Mouse (Mus musculus) embryonic facial prominence, embryonic 10.5 days (tissue): Measurements from ENCODE around the gene Ttc22. TPM values are rescaled to one million over a fixed set of nuclear protein-coding genes. Genes with fewer than 3 reads are reported as not detected.

Experiments used
- DNase-seq: peaks from one replicate; pipeline ENCODE4 v3.0.0-alpha.2; 2017; ENCODE audit warnings: low spot score
- H3K27ac ChIP-seq: fragments of 300-500 bp; sonication (generic); replicated peaks from 2 replicates; pipeline ENCODE4 v1.5.1; 2016; ENCODE audit warnings: mild to moderate bottlenecking
- H3K27me3 ChIP-seq: fragments of 300-500 bp; sonication (generic); replicated peaks from 2 replicates; pipeline ENCODE4 v1.6.1; 2016; ENCODE audit warnings: low read depth, mild to moderate bottlenecking; ENCODE audit not compliant: poor library complexity, severe bottlenecking
- H3K36me3 ChIP-seq: fragments of 300-500 bp; sonication (generic); replicated peaks from 2 replicates; pipeline ENCODE4 v1.6.1; 2016; ENCODE audit warnings: mild to moderate bottlenecking, moderate library complexity
- H3K4me1 ChIP-seq: fragments of 300-500 bp; sonication (generic); 2 replicates; pipeline ENCODE4 v1.6.1; 2016
- H3K4me3 ChIP-seq: fragments of 300-500 bp; sonication (generic); 2 replicates; pipeline ENCODE4 v1.5.1; 2016; ENCODE audit warnings: mild to moderate bottlenecking, moderate library complexity
- H3K9me3 ChIP-seq: fragments of 300-500 bp; sonication (generic); 2 replicates; pipeline ENCODE4 v1.6.1; 2016; ENCODE audit warnings: mild to moderate bottlenecking
- WGBS: fragments of 180-500 bp; shearing (Covaris S2); methylation state at CpG from one replicate; pipeline ENCODE4 v1.1.7; 2016; 5-methylcytosine and 5-hydroxymethylcytosine counted together
- polyA plus RNA-seq: library from polyadenylated mRNA; unstranded; fragments of >200 nt; fragmentation: Nextera tagmentation; extraction: Ambion mirVana; gene quantifications from 2 replicates; pipeline ENCODE4 v1.2.1, GENCODE M21; 2016

Ttc22 gene
- polyA plus RNA-seq, result not detected in 2 replicates

DNA sequence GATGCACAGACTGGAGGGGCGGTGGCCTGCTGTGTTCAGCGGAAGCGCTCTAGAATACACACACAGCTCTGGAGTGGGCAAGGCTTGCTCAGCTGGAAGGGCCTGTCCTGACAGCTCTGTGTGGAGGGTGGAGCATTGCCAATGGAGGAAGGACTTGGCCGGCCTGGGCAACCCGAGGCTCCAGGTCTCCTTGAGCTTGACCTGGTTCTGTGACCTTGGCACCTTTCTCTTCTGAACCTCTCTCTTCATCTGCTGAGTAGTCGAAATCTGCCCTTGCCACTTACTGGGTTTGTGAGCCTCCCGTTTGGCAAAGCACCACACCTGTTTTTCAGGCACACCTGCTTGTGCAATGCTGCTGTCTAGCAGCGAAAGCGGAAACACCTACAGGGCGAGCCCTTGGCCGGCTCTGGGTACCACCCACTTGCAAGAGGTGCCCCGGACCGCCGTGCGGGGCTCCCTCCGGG lies at the start of gene Ttc22:
Gene Ttc22, plus strand, starts transcription at position 403 of the 464 bp plus-strand sequence.
- Histone ChIP-seq H3K4me3 (no peak within 1 kb of the TSS; the same call in 1 of the 2 replicates), H3K27ac (no peak within 1 kb of the TSS), H3K9me3 (no peaks in the 10 kb centered on the region), H3K27me3 (peaks cover 74% of the 10 kb centered on the region), H3K4me1 (peaks cover 23% of the 10 kb centered on the region), H3K36me3 (no peaks in the 10 kb centered on the region)
- WGBS, result 24% methylated on average over 16 of the region's 16 CpGs
- no peak for DNase-seq

- whole genome bisulfite sequencing, result 86% methylated on average over 8 of the region's 8 CpGs
- peaks cover 100% of the 10 kb centered on the region for H3K36me3 ChIP-seq
- peaks cover 2% of the 10 kb centered on the region; the same call in 1 of the 2 replicates for H3K4me1 ChIP-seq
- DNase-seq, result no peak
- H3K4me3 ChIP-seq, result no peak overlapping the region
- H3K9me3 ChIP-seq, result no peaks in the 10 kb centered on the region
- no peak overlapping the region for H3K27ac ChIP-seq
- H3K27me3 ChIP-seq, result no peaks in the 10 kb centered on the region
These were observed 47.2 kb upstream of the Ttc22 start for GRCm38 (mm10) chr4:106575022-106575421.

- Histone ChIP-seq H3K4me1 (peaks cover 2% of the 10 kb centered on the region; the same call in 1 of the 2 replicates), H3K27me3 (no peaks in the 10 kb centered on the region), H3K27ac (no peak overlapping the region), H3K9me3 (no peaks in the 10 kb centered on the region), H3K36me3 (peaks cover 100% of the 10 kb centered on the region), H3K4me3 (no peak overlapping the region)
- no peak for DNase-seq
- 87% methylated on average over 7 of the region's 7 CpGs for WGBS
These were observed 44.7 kb upstream of the Ttc22 start for GRCm38 (mm10) chr4:106577511-106577910.

- no peak overlapping the region for H3K4me3 ChIP-seq
- H3K4me1 ChIP-seq, result peaks cover 2% of the 10 kb centered on the region; the same call in 1 of the 2 replicates
- WGBS, result 93% methylated on average over 14 of the region's 14 CpGs
- H3K9me3 ChIP-seq, result no peaks in the 10 kb centered on the region
- H3K27ac ChIP-seq, result no peak overlapping the region
- DNase-seq, result no peak
- no peaks in the 10 kb centered on the region for H3K27me3 ChIP-seq
- H3K36me3 ChIP-seq, result peaks cover 100% of the 10 kb centered on the region
These were observed 40.9 kb upstream of the Ttc22 start for GRCm38 (mm10) chr4:106581176-106581864.

DNA sequence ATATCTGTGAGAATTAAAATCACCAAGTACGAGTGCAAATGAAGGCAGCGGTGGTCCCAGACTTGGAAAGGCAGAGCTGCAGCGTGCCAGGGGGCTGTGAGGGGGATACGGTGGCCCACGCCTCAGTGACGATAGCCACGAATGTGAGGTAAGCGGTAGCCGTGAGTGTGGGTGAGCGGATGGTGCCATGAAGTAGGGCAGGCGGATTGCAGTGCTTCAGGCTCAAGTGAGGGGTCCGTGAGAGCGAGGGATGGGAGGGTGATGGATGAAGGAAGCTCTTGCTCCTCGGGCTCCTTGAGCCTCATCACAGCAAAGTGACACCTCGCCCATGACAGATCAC lies 40.4 kb upstream of the Ttc22 start:
- H3K4me3 ChIP-seq, result no peak overlapping the region
- H3K27ac ChIP-seq, result no peak overlapping the region
- peaks cover under 1% of the 10 kb centered on the region; the same call in 1 of the 2 replicates for H3K4me1 ChIP-seq
- WGBS, result 94% methylated on average over 15 of the region's 15 CpGs
- no peak for DNase-seq
- no peaks in the 10 kb centered on the region for H3K9me3 ChIP-seq
- peaks cover 100% of the 10 kb centered on the region for H3K36me3 ChIP-seq
- H3K27me3 ChIP-seq, result no peaks in the 10 kb centered on the region

- Histone ChIP-seq H3K27me3 (no peaks in the 10 kb centered on the region), H3K36me3 (peaks cover 100% of the 10 kb centered on the region), H3K27ac (no peak overlapping the region), H3K4me1 (no peaks in the 10 kb centered on the region), H3K4me3 (no peak overlapping the region), H3K9me3 (no peaks in the 10 kb centered on the region)
- DNase-seq, result no peak
- 91% methylated on average over 12 of the region's 12 CpGs for WGBS
These were observed 39.6 kb upstream of the Ttc22 start for GRCm38 (mm10) chr4:106582428-106583153.

GRCm38 (mm10) chr4:106584665-106585064 lies 37.6 kb upstream of the Ttc22 start:
- no peaks in the 10 kb centered on the region for H3K27me3 ChIP-seq
- peaks cover 100% of the 10 kb centered on the region for H3K36me3 ChIP-seq
- no peak overlapping the region for H3K4me3 ChIP-seq
- H3K27ac ChIP-seq, result no peak overlapping the region
- no peaks in the 10 kb centered on the region for H3K9me3 ChIP-seq
- H3K4me1 ChIP-seq, result no peaks in the 10 kb centered on the region
- DNase-seq, result no peak
- WGBS, result 90% methylated on average over 4 of the region's 4 CpGs

DNA sequence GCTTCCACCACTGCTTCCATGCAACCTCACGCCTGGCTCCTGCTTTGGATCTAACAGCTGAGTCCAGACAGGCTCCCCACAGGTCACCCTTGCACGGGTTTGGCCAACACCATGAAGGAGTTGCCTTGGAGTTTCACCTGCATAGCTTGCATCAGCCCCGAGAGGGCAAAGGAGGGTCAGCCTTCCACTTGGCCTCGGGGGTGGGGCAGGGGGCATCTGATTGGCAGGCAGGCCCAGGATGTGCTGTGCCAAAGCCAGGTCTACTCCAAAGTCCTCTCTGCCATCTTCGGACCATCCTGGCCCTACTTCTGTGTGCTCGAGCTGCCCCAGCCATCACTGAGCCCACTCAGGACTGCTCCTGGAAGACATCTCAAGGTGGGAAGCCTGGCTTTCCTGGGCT lies 35.2 kb upstream of the Ttc22 start:
- H3K36me3 ChIP-seq, result peaks cover 96% of the 10 kb centered on the region
- no peak overlapping the region for H3K27ac ChIP-seq
- no peaks in the 10 kb centered on the region for H3K4me1 ChIP-seq
- no peak for DNase-seq
- 0 out of 2 replicates have a peak, but pooled peaks cover 6% of the 10 kb centered on the region for H3K9me3 ChIP-seq
- WGBS, result 91% methylated on average over 6 of the region's 6 CpGs
- H3K4me3 ChIP-seq, result no peak overlapping the region
- no peaks in the 10 kb centered on the region for H3K27me3 ChIP-seq

DNA sequence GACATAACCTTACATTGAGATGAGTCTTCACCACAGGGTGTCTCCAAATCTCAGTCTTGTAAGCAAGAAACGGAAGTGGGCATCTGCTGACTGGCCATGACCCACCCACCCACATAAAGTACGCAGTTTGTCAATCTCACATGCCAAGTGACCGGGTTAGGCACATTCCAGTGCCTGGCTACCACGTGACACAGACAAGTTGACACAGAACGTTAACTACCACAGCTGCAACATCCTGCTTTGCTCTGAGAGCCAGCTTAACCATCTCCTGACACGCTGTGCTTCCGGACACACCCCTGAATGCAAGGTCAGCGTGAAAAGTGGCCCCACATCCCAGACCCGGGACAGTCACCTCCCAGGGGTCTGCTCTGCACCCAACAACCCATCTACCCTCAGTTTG lies 32.1 kb upstream of the Ttc22 start:
- Histone ChIP-seq H3K9me3 (0 out of 2 replicates have a peak, but pooled peaks cover 6% of the 10 kb centered on the region), H3K27ac (no peak overlapping the region), H3K36me3 (peaks cover 66% of the 10 kb centered on the region), H3K4me3 (no peak overlapping the region), H3K4me1 (no peaks in the 10 kb centered on the region), H3K27me3 (no peaks in the 10 kb centered on the region)
- 81% methylated on average over 9 of the region's 9 CpGs for WGBS
- no peak for DNase-seq

DNA sequence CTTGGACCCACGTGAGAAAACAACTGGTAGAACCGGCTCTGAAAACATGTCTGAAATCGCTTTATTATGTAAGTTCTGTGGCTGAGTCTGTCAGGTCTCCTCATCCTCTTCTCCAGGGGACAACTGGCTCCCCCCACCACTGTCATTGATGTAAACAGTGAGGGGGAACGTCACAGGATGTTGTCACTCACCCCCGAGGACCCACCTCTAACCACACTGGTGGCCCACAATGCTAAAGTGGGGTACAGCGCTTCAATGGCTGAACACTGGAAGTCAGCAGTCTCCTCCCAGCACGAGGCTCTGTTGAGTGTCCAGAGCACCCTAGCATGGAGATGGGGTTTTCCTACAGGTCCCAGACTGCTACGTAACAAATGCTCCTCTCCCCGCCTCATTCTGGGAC lies 31.4 kb upstream of the Ttc22 start:
- Histone ChIP-seq H3K27ac (no peak overlapping the region), H3K9me3 (0 out of 2 replicates have a peak, but pooled peaks cover 6% of the 10 kb centered on the region), H3K4me1 (no peaks in the 10 kb centered on the region), H3K27me3 (no peaks in the 10 kb centered on the region), H3K4me3 (no peak overlapping the region), H3K36me3 (peaks cover 58% of the 10 kb centered on the region)
- 88% methylated on average over 9 of the region's 9 CpGs for WGBS
- DNase-seq, result no peak

- 0 out of 2 replicates have a peak, but pooled peaks cover 6% of the 10 kb centered on the region for H3K9me3 ChIP-seq
- no peaks in the 10 kb centered on the region for H3K27me3 ChIP-seq
- no peak overlapping the region for H3K4me3 ChIP-seq
- 61% methylated on average over 7 of the region's 7 CpGs for WGBS
- no peak overlapping the region for H3K27ac ChIP-seq
- H3K36me3 ChIP-seq, result peaks cover 31% of the 10 kb centered on the region
- H3K4me1 ChIP-seq, result no peaks in the 10 kb centered on the region
- no peak for DNase-seq
These were observed 28.6 kb upstream of the Ttc22 start for GRCm38 (mm10) chr4:106593636-106594035.

- DNase-seq, result no peak
- Histone ChIP-seq H3K27me3 (no peaks in the 10 kb centered on the region), H3K9me3 (0 out of 2 replicates have a peak, but pooled peaks cover 4% of the 10 kb centered on the region), H3K4me3 (no peak overlapping the region), H3K36me3 (peaks cover 5% of the 10 kb centered on the region), H3K4me1 (no peaks in the 10 kb centered on the region), H3K27ac (no peak overlapping the region)
- 67% methylated on average over 3 of the region's 3 CpGs for WGBS
These were observed 26.0 kb upstream of the Ttc22 start for GRCm38 (mm10) chr4:106596200-106596599.

DNA sequence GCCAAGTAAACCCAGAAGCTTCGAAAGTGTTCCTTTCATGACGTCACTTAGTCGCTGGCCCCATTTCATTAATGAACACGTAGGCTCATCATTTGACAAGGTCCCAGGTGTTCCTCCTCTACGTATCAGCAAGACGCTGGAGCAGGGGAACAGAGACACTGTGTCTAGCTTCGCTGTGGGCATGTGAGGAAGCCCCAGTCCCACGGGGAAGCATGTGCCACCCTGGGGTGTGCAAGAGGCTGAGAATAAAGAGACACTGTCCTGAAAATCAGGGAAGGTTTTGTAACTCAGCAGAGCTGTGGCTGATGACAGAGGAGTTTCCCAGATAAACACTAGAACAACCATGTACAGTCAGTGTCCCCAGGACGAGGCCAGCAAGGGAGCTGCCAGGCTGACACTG lies 25.2 kb upstream of the Ttc22 start:
- H3K27ac ChIP-seq, result no peak overlapping the region
- no peaks in the 10 kb centered on the region for H3K4me1 ChIP-seq
- no peaks in the 10 kb centered on the region for H3K36me3 ChIP-seq
- no peak for DNase-seq
- WGBS, result 80% methylated on average over 9 of the region's 9 CpGs
- no peaks in the 10 kb centered on the region for H3K27me3 ChIP-seq
- no peak overlapping the region for H3K4me3 ChIP-seq
- H3K9me3 ChIP-seq, result no peaks in the 10 kb centered on the region
